Mouse (Mus musculus): ENCODE data around the gene St6gal1. TPM values are rescaled to one million over a fixed set of nuclear protein-coding genes. Genes with fewer than 3 reads are reported as not detected.

Gene St6gal1
- total RNA-seq, 2 experiments from 2014 or later, result 1.8 TPM; not detected in 1

GRCm38 (mm10) chr16:23244486-23244885 lies 19.9 kb downstream of the St6gal1 start:
- ATAC-seq (replicated peaks; ENCODE audit: poor library complexity, severe bottlenecking), result no peak

- ATAC-seq (replicated peaks; ENCODE audit: poor library complexity, severe bottlenecking), result no peak
Observed at GRCm38 (mm10) chr16:23249285-23249684, 24.7 kb downstream of the St6gal1 start.

DNA sequence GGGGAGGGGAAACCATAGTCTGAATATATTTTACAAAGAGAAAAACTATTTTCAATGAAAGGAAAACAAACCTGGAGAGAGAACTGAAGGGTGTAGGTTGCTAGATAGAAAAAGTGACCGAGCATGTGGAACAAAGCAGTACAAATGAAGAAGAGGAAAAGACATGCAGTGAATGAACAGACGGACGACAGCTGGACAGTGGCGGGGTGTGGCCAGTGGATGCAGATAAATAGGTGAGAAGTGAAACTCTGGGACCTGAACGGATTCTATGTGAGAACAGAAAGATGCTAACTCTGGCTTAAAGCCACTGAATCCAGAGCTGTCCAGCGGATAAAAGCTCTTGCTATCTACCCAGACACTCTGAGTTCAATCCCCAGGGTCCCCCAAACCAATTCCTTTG lies 25.2 kb downstream of the St6gal1 start:
- ATAC-seq (replicated peaks; ENCODE audit: poor library complexity, severe bottlenecking), result no peak

DNA sequence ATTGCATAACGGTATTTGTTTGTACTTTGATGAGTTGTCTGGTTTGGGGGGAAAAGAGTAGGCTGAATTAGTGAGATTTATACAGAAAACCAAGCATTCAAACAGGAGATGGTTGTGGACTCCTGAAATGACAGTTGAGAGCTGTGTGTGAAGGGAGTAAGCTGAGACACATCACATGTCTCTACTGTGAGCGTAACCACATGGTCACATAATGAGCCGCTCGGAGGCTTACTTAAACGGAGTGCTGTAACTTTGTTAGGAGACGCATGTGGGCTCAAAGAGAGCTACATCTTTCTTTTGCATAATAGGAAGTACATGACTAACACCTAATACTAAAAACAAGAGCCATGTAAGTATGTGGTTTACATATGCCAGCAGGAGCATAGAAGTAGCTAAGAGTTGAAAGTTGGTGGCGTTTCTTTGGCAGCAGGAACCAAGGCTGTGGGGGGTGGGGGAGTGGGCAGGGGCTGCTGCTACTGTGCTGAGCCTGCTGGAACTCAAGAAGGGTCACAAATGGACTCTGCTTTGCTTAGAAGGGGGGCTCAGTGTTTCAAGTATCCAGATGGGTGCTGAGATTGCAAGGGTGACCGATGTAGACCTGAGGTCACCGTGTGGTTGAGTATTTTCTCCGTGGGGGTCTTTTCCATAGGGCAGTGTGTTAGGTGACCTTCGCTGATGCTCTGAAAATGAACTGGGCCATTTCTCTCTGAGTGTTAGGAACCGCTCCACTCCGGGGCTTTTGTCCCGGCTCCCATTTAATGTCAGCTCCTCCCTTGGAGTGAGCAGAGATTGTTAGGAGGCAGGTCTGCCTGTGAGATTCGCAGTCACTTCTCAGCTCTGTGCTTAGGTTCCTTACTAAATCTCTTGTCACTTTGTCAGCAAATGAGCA lies 26.3 kb downstream of the St6gal1 start:
- ATAC-seq (replicated peaks; ENCODE audit: poor library complexity, severe bottlenecking), result peak; percentile 17; the same call in 1 of the 2 replicates

DNA sequence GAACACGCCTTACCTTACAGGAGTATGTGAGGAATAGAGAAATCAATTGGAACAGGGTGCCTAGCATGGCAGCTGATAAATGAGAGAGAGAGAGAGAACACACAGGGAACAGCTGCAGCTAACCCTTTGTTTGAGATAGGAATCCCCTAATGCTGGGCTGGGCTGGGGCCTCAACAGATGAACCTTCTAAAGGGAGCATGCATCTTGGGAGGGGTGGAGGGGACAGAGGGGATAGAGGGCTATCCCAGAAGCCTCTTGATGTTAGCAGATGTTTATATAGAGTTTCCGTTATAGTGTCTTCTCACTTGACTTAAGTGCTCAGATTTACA lies 26.9 kb downstream of the St6gal1 start:
- no peak for ATAC-seq (replicated peaks; ENCODE audit: poor library complexity, severe bottlenecking)

- no peak for ATAC-seq (replicated peaks; ENCODE audit: poor library complexity, severe bottlenecking)
Observed at GRCm38 (mm10) chr16:23253620-23254019, 29.1 kb downstream of the St6gal1 start.

GRCm38 (mm10) chr16:23254062-23254461 lies 29.5 kb downstream of the St6gal1 start:
- no peak for ATAC-seq (replicated peaks; ENCODE audit: poor library complexity, severe bottlenecking)

GRCm38 (mm10) chr16:23256638-23257037 lies 32.1 kb downstream of the St6gal1 start:
- ATAC-seq (replicated peaks; ENCODE audit: poor library complexity, severe bottlenecking), result no peak

- no peak for ATAC-seq (replicated peaks; ENCODE audit: poor library complexity, severe bottlenecking)
Observed at GRCm38 (mm10) chr16:23258429-23258822, 33.9 kb downstream of the St6gal1 start.

- no peak for ATAC-seq (replicated peaks; ENCODE audit: poor library complexity, severe bottlenecking)
Observed at GRCm38 (mm10) chr16:23258823-23259457, 34.4 kb downstream of the St6gal1 start.

DNA sequence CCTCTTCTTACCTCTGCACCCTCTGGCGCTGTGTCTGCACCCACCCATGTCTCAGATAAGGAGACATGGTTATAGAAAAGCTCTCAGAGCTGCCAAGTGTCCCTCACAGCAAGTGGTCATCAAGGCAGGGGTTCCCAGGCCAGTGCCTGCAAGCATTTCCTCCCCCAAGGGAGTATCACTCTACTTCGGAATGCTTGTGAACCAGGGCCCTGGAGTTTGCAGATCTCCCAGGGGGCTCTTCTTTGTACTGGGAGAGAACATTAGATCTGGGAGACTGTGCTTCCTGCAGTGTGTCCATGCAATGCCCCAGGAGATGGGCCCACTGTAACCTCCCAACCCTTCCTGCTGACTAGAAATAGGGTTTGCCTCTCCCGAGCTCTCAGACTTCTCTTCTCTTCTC lies 35.0 kb downstream of the St6gal1 start:
- no peak for ATAC-seq (replicated peaks; ENCODE audit: poor library complexity, severe bottlenecking)

- ATAC-seq (replicated peaks; ENCODE audit: poor library complexity, severe bottlenecking), result no peak
Observed at GRCm38 (mm10) chr16:23262131-23262768, 37.7 kb downstream of the St6gal1 start.

DNA sequence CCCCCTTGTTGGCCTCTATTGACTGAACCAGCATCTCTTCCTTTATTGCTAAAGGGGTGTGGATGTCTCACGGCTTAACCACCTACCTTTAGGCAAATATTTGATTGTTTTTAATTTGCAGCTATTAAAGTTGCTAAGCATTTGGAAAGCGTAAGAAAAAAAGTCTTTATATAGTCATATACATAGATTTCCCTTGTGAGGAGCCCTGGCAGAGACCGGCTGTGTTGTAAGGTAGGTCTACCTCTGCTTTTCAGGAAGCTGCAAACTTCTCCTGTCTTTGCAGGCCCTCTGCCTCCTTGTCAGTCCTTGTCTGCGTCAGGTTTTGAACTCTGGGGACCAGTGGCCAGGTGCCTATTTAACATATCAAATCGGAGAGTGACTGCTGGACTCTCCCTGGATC lies 38.3 kb downstream of the St6gal1 start:
- ATAC-seq (replicated peaks; ENCODE audit: poor library complexity, severe bottlenecking), result no peak

GRCm38 (mm10) chr16:23264999-23265398 lies 40.5 kb downstream of the St6gal1 start:
- ATAC-seq (replicated peaks; ENCODE audit: poor library complexity, severe bottlenecking), result no peak

- ATAC-seq (replicated peaks; ENCODE audit: poor library complexity, severe bottlenecking), result no peak
Observed at GRCm38 (mm10) chr16:23265481-23265880, 40.9 kb downstream of the St6gal1 start.

- ATAC-seq (replicated peaks; ENCODE audit: poor library complexity, severe bottlenecking), result no peak
Observed at GRCm38 (mm10) chr16:23266293-23266692, 41.8 kb downstream of the St6gal1 start.

GRCm38 (mm10) chr16:23266896-23267295 lies 42.4 kb downstream of the St6gal1 start:
- no peak for ATAC-seq (replicated peaks; ENCODE audit: poor library complexity, severe bottlenecking)

DNA sequence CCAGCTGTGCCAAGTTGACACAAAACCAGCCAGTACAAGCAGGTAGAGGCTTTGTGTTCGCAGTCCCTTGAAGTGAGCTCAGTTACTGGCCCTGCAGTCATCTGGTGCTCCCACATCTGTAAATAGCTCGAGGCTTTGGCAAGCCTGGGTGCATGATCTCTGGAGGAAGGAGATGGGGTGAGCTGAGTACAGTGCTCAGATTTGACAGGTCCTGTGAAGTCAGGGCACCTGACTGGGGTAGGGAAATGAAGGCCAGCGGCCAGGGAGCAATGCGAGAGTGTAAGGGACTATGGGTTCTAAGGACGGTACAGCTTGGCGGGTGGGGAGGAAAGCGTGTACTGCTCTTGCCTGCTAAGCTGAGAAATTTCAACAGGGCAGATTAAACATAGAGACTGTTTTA lies 43.7 kb downstream of the St6gal1 start:
- ATAC-seq (replicated peaks; ENCODE audit: poor library complexity, severe bottlenecking), result no peak

DNA sequence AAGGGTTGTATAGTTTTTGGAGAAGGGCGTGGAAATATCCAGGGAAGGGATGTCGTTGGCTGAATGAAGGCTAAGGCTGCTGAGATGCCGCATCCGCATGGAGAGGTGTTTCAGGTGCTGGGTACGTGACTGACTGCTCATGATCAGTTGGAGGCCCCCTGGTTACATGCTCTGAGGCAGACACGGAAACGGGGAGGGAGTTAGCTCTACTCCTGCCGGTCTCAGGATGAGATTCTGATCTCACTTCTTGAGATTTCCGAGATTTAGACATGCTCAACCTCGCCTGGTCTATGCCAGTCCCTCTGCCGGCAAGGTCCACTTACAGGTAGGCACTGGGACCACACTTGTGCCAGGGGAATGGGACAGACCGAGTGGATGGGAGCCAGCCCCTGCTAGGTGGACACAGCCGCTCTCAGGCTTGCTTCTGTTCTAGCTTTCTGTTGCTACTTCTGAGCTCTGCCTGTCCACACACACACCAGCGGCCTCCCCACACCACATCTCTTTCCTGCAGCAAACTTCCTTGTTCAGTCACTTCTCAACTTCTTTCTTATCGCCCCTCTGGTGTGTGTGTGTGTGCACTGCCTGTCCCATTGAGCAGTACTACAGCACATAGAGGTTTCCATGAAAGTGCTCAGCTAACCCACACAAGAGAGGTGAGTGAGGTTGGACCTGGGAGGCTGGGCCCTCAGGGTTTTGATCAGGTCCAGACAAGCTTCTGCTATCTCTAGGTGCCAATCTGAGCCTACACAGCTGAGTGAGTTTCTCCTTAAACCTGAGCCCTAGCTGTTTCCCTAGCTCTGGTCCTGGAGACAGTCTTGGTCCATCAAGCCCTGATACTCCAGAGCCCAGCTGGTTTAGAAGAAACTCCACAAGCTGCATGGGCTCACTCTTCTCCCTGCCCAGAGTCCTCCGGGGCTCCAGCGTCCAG lies 44.8 kb downstream of the St6gal1 start:
- ATAC-seq (replicated peaks; ENCODE audit: poor library complexity, severe bottlenecking), result peak; percentile 22

Measured in granulocyte monocyte progenitor cell, adult 5-6 weeks (primary cell).